Mouse (Mus musculus): Measurements from ENCODE around the gene Supt20.
"Not testable (repeated sequence)": the region's sequence is repeated elsewhere in the genome, so short reads cannot be mapped to it uniquely, and the experiment has no call there.

The Supt20 gene

DNA sequence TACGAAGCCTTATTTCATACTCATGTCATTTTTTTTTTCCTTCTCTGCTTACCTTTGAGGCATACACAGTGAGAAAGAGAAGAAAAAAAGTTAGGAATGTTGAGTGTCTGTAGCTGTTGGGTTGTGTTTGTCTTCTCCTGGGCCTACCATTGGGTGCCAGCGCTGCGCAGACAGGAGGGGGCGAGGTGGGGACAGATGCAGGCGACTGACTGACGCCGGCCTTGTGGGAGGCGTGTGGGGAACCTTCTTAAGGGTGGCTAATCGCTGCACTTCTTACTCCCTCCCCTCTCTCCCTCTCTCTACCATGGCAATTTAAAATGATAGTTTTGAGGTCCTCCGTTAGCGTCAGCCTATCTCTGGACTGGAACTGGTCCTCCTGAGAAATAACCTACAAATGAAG, 63.5 kb downstream of the Supt20 start:
- peak; percentile 41 for DNase-seq (ENCODE audit: low spot score)

DNA sequence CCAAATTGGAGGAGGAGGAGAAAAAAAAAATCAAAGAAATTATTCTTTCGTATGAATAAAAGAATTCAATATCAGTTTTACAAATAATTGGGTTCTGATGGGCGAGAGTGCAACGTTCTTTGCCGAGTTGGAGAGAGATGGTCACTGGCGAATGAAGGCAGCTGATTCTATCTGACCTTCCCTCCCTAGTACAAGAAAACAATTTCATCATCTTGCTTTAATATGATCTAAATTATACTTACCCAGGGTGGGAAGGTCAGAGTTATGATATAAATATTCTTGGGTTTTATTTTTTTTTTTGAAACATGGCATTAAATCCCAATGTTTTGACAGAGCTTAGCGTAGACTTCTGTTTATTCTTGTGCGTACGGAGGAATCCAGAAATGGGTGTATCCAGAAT, 64.8 kb downstream of the Supt20 start:
- DNase-seq (ENCODE audit: low spot score), result no peak

DNA sequence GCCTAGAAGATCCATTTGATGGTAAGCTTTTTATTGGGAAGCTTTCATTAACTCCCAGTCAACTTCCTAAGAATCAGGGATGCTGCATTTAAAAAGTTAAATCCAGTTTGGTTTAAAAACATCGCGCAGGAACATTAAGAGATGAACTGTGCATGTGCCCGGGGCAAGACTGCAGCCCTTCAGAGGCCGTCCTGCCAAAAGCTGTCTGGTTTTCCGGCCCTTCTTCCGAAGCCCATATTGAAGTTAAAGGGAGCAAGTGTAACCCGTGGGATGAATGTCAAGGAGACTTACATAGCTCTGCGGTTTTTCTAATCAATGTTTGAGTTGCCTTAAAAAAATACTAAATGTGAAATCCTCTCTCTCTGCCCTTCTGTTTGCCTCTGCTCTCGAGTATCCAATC, 66.6 kb downstream of the Supt20 start:
- DNase-seq (ENCODE audit: low spot score), result peak; percentile 24

DNA sequence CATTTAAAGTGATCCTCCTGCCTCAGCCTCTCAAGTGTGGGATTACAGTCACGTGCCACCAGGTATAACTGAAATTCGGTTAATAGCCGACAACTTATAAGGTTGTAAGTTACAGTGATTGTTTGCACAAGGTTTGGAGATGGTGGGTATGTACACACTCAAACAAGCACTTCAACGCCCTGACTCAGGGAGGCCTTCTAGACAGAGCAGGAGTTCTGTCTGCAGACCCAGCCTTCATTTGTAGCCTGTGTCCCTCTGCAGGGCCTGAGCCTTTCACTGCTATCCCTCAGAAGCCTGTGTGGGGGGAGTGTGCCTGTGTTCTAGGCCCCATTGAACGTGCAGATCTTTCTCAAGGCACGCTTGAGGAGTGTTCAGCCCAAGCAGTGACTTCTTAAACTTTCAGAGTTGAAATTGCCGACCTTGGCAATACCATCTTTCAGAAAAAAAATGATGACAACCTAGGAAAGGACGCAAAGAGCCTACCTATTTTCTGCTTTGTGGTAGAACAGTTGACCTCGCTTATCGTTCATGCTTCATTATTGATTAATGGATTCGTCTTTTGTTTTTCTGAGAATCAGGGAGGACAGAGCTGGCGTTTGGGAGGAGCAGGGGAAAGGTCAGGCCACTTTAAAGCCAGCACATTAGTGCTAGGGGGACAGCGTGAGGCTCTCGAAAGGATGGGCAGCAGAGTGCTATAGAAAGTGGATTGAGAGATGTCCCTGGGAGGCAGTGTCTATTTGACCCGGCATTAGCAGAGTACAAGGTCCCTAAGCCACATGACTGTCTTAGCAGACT, 67.9 kb downstream of the Supt20 start:
- DNase-seq (ENCODE audit: low spot score), result no peak

DNA sequence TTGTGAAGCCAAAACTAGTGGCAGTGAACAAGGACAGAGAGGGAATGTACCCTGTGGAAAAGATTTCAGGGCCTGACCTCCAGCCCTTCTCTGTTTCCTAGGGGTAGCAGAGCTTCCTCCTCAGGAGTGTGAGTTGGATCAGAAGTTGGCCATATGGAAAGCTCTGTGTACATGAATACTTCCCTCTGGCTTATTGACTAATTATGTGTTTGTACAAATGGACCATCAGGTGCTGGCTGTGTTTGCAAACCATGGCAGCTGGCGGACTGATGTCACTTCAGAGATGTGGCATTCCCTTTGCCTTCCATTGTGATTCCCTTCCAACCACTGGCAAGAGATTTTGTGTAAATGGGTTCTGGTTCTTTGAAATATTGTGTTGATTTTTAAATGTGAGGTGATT, 68.7 kb downstream of the Supt20 start:
- DNase-seq (ENCODE audit: low spot score), result no peak

DNA sequence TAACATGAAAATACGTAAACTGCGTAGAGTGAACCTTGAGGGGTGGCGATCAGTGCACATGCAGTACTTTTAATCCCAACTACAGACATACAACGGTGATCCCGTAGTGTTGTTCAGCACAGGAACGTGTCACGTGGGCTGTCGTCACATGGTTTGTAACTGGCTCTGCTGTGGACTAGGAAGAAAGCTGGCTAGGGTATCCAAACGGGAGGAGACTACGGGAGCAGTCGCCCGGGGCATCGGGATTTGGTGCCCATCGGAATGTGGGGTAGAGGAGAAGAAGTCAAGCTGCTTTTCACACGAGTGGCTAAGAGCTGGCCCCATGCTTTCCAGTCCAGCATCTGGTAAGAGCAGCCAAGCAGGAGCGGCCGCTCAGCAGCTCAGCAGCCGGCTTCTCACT, 71.8 kb downstream of the Supt20 start:
- DNase-seq (ENCODE audit: low spot score), result no peak

DNA sequence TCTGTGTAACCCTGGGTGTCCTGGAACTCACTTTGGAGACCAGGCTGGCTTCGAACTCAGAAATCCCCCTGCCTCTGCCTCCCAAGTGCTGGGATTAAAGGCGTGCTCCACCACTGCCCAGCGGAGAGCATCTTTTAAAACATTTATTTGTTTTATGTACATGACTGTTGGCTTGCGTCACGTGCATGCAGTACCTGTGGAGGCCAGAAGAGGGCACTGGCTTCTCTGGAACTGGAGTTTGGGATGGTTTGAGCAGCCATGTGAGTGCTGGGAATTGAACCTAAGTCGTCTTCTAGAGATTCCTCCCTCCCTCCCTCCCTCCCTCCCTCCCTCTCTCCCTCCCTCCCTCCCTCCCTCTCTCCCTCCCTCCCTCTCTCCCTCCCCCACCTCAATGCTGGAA, 72.9 kb downstream of the Supt20 start:
- DNase-seq (ENCODE audit: low spot score), result not testable (repeated sequence)

DNA sequence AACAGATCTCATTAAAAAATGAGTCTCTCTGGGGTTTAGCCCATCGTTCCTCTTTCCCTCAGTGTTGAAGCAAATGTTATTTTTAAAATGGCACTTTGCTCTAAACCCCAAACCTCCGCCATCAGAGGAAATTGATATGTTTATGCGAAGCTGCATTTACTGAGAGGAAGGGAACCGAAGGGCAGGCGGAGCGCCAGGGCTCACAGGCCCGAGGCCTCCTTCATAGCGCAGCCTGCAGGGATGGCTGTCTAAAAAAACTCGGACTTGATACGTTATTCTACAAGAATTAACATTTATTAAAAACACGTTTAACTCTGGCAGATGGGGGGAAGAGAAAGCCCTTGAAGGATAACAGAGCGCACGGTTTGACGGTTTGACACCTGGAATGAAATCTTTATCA, 73.4 kb downstream of the Supt20 start:
- no peak for DNase-seq (ENCODE audit: low spot score)

DNA sequence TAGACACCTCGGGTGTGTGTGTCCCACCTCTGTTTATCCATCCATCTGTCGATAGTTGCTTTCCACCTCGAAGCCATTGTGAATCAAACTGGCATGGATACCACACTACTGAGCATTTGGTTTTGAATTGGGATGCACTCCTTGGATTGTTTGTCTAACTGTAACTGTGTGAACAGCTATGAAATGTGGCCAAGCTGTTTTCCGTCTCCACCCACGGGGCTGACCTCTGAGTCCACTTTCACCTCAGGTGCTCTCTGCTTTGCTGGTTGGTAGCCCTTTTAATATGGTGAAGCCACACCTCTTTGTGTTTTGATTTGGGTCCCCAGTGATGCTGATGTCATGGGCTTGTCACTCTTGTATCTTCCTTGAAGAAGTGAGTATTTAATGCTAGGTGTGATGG, 74.2 kb downstream of the Supt20 start:
- no peak for DNase-seq (ENCODE audit: low spot score)

DNA sequence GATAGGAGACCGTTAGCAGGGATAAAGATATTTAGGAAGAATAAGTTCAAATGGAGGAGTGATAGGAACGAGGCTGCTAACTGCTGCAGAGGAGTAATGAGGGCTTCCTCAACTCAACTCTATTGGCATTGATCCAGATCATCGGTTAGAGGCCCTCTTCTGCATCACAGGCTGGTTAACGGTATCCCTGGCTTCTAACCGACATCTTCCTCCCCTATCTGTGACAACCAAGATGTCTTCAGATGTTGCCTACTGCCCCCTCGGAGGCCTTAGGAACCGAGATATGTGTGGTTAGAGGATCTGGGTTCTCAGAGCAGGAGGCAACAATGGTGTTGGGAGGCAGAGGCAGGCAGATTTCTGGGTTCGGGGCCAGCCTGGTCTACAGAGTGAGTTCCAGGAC, 76.0 kb downstream of the Supt20 start:
- no peak for DNase-seq (ENCODE audit: low spot score)

DNA sequence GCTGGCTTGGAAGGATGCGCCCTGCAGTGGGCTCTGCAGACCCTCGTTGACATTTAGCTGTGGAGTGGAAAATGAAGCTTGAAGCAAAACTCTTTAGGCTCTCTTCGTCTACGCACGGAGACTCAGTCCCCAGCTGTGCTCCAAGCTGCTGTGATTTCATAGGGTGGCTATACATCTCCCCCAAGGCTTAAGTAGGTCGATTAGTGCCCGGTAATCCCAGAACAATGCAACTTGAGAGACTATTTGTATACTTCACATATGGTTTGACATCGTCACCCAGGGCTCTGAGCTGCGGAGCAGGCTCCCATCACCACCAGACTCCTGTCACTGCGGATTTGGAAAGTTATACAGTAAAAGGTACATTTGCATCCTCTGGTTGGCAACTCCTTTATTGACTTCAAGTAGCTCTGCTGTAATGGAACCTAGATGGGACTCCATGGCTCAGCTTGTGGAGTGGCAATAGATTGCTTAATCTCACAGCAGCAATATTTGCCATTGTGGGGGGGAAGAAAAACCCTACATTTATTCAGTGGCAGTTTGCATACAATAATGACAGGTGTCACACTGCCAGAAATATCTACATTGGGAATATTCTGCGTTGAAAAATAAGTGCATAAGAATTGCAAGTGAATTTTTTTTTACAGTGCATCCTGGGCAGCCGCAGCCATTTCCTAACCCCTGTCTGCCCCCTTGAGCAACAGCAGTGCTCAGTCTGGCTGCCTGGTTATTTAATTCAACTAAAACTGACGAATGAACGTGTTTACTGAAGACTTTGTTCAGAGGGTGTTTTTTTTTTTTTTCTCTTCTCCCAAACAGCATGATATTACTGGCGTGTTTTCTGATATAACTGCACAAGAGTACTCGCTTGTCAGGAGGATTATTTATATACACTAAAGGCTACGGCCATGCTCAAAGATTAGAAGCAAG, 77.0 kb downstream of the Supt20 start:
- no peak for DNase-seq (ENCODE audit: low spot score)

DNA sequence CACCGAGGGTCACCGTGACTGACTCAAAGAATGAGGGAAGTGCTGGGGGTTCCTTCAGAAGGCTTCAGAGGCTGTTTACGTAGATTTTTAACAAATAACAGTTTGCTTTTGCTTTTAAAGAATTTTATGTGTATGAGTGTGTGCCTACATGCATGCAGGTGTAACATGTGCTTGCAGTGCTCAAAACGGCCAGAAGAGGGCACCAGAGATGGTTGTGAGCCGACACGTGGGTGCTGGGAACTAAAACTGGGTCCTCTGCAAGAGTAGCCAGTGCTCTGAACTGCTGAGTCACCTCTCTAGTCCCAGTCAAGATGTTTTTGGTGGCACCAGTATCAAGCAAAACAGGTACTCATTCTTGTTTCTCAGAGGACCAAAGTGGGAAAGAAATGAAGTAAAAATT, 81.0 kb downstream of the Supt20 start:
- no peak for DNase-seq (ENCODE audit: low spot score)

DNA sequence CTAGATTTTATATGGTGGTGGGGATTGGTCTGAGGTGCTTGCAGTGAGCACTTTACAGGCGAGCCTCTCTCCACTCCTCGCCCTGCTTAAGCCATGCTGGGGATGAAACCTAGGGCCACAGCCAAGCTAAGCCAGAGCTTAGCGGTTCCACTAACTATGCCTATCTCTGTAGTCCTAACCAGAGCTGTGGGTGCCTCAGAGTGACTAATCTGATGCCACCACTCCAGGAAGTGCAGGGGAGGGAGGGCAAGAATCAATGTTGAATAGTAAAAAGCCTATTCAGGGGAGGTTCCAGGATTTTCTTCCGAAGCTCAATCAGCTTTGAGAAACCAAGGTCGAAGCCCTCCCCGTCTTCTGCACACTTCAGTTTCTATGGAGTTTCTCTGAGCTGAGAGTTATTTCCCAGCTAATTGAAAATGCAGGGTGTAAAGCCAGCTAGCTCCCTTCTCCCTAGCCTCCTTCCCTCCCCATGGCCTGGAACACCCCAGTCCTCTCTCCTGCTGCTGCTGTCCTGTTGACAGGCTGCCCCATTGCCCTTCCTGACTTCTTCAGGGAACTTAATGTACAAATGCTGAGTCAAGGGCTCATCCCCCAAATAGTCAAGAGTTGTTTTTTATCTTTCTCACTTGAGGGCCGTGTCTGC, 83.5 kb downstream of the Supt20 start:
- DNase-seq (ENCODE audit: low spot score), result no peak

Data from ovary, adult 18-20 months (tissue).